Mouse (Mus musculus): ENCODE measurements around the gene Thrap3. TPM values are rescaled to one million over a fixed set of nuclear protein-coding genes. Genes with fewer than 3 reads are reported as not detected.
"Not testable (repeated sequence)": the region's sequence is repeated elsewhere in the genome, so short reads cannot be mapped to it uniquely, and the experiment has no call there.

Gene Thrap3
- polyA plus RNA-seq, 1 experiment from 2014 or later = 251 TPM

DNA sequence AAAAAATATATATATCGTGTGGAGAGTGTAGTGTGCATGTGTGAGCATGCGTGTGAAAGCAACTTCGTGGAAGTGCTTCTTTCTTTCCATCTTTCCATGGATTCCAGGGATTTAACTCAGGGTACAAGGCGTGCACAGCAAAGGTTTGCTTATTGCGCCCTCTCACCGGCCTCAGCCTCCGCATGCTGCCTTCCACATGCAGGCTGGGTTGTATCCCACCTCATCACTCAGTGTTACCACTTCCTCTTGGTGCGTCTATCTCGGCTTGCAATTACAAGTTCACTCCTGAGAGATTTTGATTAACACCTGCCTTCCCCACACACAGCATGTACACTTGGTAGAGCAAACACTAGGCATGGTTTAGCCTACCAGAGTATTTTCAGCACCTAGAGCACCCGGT is 32.6 kb upstream of the Thrap3 start:
- Histone ChIP-seq H3K4me1 (peaks cover 20% of the 10 kb centered on the region), H3K4me2 (replicated peaks) (no peak overlapping the region), H3K4me3 (no peak overlapping the region), H3K27ac (no peak overlapping the region), H3K27me3 (no peaks in the 10 kb centered on the region), H3K9me3 (no peaks in the 10 kb centered on the region), H3K36me3 (peaks cover 100% of the 10 kb centered on the region), H3K9ac (no peak overlapping the region)
- 88% methylated on average over 10 of the region's 10 CpGs for WGBS
- ATAC-seq (ENCODE audit: low FRiP score, low read depth) = no peak

DNA sequence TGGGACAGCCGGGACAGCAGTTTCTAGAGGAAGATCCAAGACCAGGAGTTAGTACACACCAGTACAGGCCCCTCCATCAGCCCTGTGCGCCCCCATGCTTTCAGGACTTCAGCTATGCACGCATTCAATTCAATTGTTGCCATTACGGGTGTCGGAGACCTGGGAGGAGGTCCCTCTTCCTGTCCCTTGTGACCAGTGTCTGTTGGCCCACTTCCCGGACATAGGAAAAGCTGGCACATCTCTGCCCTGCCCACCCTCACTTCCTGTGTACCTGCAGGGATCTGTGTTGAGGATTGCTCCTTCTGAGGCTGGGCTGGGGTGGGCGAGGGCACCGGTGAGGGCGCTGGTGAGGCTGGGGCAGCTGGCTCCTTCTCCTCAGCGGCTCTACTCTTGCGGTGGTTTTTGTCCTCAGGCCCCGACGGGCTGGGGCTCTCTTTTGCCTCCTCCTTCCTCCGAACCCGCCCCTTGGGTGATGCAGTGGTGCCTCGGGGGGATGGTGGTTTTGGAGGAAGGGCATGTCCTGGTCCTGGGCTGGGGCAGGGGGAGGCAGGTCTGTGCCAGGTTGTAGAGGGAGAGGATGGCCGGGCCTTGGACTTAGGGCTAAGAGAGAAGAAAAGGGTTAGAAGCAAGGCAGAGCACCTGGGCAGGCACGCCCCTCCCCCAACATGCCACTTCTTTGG is 32.1 kb upstream of the Thrap3 start:
- no peak for ATAC-seq (ENCODE audit: low FRiP score, low read depth)
- peaks cover 100% of the 10 kb centered on the region for H3K36me3 ChIP-seq
- no peak overlapping the region for H3K9ac ChIP-seq
- WGBS = 89% methylated on average over 18 of the region's 18 CpGs
- no peak overlapping the region for H3K4me3 ChIP-seq
- no peak overlapping the region for H3K4me2 ChIP-seq (replicated peaks)
- H3K27ac ChIP-seq = no peak overlapping the region
- no peaks in the 10 kb centered on the region for H3K27me3 ChIP-seq
- peaks cover 20% of the 10 kb centered on the region for H3K4me1 ChIP-seq
- H3K9me3 ChIP-seq = no peaks in the 10 kb centered on the region

DNA sequence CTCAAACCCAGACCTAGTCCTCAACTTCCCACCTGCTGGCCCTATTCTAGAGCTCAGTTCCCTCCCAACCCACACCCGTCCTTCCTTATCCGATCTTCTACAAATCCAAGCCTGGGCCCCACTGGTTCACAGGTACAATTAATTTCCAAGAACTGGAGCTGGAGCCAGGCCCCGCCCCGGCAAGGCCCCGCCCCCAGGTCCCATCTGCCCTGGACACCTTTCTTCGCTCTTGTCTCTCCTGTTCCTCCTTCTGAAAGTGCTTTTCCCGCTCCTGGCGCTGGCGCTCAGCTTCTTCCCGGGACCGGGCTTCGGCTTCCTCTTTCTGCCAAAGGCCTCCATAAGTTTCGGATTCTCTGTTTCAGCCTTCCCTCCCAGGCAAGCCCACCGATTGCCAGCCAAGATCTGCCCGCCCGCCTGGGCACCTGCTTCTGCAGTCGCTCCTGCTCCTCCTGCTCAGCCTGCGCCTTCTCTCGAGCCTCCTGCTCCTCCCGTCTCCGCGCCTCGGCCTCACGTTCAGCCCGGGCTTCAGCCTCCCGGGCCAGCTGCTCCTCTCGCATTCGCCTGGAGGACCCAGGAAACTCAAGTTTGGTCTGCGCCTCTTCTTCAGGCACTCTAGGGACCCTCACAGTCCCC is 31.2 kb upstream of the Thrap3 start:
- Histone ChIP-seq H3K4me2 (replicated peaks) (no peak overlapping the region), H3K9ac (no peak overlapping the region), H3K4me3 (no peak overlapping the region), H3K4me1 (peaks cover 20% of the 10 kb centered on the region), H3K27ac (no peak overlapping the region), H3K36me3 (peaks cover 92% of the 10 kb centered on the region), H3K27me3 (no peaks in the 10 kb centered on the region), H3K9me3 (no peaks in the 10 kb centered on the region)
- 90% methylated on average over 29 of the region's 29 CpGs for WGBS
- no peak for ATAC-seq (ENCODE audit: low FRiP score, low read depth)

DNA sequence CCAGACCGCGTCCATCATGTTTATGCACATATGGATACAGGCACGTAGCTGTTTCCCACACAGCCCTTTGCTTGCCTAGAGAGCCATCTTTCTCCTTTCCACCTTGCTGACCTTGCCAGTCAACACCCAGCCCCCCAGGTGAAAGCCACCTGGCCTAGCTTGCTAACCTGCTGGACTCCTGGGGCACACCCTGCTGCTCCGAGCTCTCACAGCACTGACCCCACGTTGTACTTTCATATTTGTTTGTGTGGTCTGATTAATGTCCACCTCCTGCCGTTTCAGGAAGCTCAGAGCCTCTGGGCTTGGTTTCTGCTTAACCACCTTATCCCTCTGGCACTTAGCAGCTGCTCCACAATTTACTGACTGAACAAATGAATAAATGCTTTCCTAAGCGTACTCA is 27.3 kb upstream of the Thrap3 start:
- Histone ChIP-seq H3K9ac (no peak overlapping the region), H3K27me3 (no peaks in the 10 kb centered on the region), H3K9me3 (no peaks in the 10 kb centered on the region), H3K4me2 (replicated peaks) (no peak overlapping the region), H3K36me3 (peaks cover 53% of the 10 kb centered on the region), H3K27ac (no peak overlapping the region), H3K4me1 (peaks cover 9% of the 10 kb centered on the region), H3K4me3 (no peak overlapping the region)
- 61% methylated on average over 7 of the region's 7 CpGs for WGBS
- no peak for ATAC-seq (ENCODE audit: low FRiP score, low read depth)

DNA sequence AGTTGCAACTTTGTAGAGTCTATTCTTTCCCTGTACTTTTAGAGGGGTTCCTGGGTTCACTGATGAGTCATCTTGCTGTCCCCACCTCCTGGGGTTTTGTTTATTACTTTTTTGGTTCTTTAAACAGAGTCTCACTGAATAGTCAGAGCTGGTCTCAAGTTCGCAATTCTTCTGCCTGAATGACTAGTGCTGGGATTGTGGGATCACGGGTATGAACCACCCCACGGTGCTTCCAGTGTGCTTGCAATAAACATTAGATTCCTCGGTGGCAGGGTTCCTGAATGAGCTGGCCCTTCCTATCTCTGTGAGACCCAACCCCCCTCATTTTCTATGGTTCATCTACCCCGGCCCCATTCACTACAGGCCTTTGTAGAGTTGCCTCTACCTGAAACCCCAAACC is 25.6 kb upstream of the Thrap3 start:
- H3K4me1 ChIP-seq = peaks cover 9% of the 10 kb centered on the region
- ATAC-seq (ENCODE audit: low FRiP score, low read depth) = no peak
- 33% methylated on average over 5 of the region's 5 CpGs for WGBS
- no peak overlapping the region for H3K4me2 ChIP-seq (replicated peaks)
- H3K9ac ChIP-seq = no peak overlapping the region
- no peak overlapping the region for H3K27ac ChIP-seq
- peaks cover 35% of the 10 kb centered on the region for H3K36me3 ChIP-seq
- no peaks in the 10 kb centered on the region for H3K9me3 ChIP-seq
- no peaks in the 10 kb centered on the region for H3K27me3 ChIP-seq
- H3K4me3 ChIP-seq = no peak overlapping the region

DNA sequence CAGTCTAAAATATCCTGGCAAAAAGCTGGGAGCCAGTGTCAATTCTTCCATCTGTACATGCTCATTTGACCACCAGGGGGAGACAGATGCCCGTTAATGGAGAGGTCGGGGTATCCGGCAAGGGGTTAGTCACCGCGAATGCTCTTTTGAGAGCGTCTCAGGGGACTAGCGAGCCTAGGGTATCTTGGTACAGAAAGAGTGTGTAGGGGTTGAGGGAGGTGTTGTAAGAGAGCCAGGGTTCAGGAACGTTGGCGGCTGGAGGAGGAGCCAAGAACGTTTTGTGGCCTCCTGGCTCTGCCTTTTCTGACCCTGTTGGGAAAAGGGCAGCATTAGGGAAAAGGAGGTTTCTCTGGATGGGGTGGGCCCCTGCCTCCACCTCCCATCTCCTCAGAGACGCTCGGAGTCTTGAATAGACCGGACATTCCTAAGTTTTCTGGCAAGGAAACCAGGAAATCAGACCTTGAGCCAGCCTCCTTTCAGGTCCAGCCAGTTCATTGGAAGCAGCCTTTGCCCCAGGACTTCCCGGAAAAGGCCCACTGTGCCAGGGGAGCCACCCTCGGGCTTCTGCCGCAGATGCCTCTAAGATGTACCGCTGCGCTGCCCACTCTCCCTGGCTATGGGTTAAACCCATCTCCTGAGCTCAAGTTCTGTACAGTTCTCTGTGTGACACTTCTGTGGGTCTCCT is 24.7 kb upstream of the Thrap3 start:
- peak; percentile 78 for ATAC-seq (ENCODE audit: low FRiP score, low read depth)
- peaks cover 9% of the 10 kb centered on the region for H3K4me1 ChIP-seq
- H3K27me3 ChIP-seq = no peaks in the 10 kb centered on the region
- WGBS = 6% methylated on average over 18 of the region's 18 CpGs
- peak overlapping the region; percentile 36 for H3K4me3 ChIP-seq
- peaks cover 26% of the 10 kb centered on the region for H3K36me3 ChIP-seq
- H3K9me3 ChIP-seq = no peaks in the 10 kb centered on the region
- H3K4me2 ChIP-seq (replicated peaks) = peak overlapping the region; percentile 62
- H3K9ac ChIP-seq = peak overlapping the region; percentile 51
- peak overlapping the region; percentile 58; the same call in 1 of the 2 replicates for H3K27ac ChIP-seq

DNA sequence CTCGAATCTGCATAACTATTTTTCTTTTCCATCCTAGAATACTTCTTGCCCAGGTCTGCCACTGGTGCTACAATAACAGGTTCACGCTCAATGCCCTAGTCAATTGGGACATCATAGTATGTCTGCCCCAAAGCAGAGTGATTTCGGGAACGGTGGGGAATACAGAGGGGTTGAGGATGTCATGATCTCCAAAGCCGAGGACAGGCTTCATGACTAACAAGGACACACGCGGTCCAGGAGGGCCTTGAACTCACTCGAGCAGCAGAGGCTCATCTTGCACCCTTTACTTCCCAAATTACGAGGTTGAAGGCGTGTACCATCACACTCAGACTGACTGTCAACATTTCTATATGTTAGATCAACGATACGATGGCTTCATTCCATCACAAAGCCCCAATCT is 24.1 kb upstream of the Thrap3 start:
- Histone ChIP-seq H3K9ac (no peak overlapping the region; the same call in 1 of the 2 replicates), H3K27me3 (no peaks in the 10 kb centered on the region), H3K4me2 (replicated peaks) (peak overlapping the region; percentile 62; the same call in 1 of the 2 replicates), H3K27ac (no peak overlapping the region), H3K4me3 (0 out of 2 replicates have a peak overlapping the region, but pooled peaks have one; percentile 36), H3K4me1 (peaks cover 9% of the 10 kb centered on the region), H3K9me3 (no peaks in the 10 kb centered on the region), H3K36me3 (peaks cover 20% of the 10 kb centered on the region)
- no peak for ATAC-seq (ENCODE audit: low FRiP score, low read depth)
- 54% methylated on average over 12 of the region's 12 CpGs for WGBS

DNA sequence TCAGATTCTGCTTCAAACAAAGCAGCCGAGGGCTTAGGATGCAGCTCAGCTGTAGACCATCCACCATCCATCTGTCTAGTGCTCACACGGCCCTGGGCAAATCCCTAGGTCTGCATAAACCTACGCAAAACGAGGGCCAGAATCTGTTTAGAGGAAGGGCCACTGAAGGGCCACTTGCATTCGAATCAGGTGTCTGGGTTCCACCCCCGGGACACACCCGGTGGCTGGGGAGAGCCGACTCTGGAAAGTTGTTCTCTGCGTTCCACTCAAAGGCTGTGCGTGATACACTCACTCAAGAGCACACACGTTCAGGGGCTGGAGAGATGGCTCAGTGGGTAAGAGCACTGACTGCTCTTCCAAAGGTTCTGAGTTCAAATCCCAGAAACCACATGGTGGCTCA is 20.1 kb upstream of the Thrap3 start:
- no peaks in the 10 kb centered on the region for H3K36me3 ChIP-seq
- WGBS = 80% methylated on average over 11 of the region's 11 CpGs
- no peak for ATAC-seq (ENCODE audit: low FRiP score, low read depth)
- peaks cover 6% of the 10 kb centered on the region for H3K4me1 ChIP-seq
- H3K9me3 ChIP-seq = no peaks in the 10 kb centered on the region
- no peak overlapping the region for H3K27ac ChIP-seq
- no peak overlapping the region for H3K4me3 ChIP-seq
- H3K27me3 ChIP-seq = no peaks in the 10 kb centered on the region
- no peak overlapping the region for H3K4me2 ChIP-seq (replicated peaks)
- H3K9ac ChIP-seq = no peak overlapping the region

DNA sequence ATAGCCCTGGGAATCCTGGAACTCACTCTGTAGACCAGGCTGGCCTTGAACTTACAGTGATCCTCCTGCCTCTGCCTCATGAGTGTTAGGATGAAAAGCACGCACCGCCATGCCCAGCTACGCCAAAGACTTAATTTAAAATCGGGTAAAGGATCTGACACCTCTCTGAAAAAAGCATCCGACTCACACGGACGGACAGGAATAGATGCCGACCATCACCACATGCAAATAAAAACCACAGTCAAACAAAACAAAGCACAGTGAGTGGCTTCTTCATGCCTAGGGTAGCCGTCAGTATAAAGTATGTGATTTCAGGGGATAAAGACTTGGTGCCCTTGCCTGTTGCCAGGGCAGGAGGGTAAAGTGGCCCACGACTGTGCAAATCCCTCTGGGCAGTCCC is 17.5 kb upstream of the Thrap3 start:
- 93% methylated on average over 10 of the region's 10 CpGs for WGBS
- H3K4me1 ChIP-seq = no peaks in the 10 kb centered on the region
- no peak overlapping the region for H3K27ac ChIP-seq
- H3K4me2 ChIP-seq (replicated peaks) = no peak overlapping the region
- H3K36me3 ChIP-seq = no peaks in the 10 kb centered on the region
- no peaks in the 10 kb centered on the region for H3K9me3 ChIP-seq
- no peaks in the 10 kb centered on the region for H3K27me3 ChIP-seq
- H3K4me3 ChIP-seq = no peak overlapping the region
- ATAC-seq (ENCODE audit: low FRiP score, low read depth) = no peak
- no peak overlapping the region for H3K9ac ChIP-seq

DNA sequence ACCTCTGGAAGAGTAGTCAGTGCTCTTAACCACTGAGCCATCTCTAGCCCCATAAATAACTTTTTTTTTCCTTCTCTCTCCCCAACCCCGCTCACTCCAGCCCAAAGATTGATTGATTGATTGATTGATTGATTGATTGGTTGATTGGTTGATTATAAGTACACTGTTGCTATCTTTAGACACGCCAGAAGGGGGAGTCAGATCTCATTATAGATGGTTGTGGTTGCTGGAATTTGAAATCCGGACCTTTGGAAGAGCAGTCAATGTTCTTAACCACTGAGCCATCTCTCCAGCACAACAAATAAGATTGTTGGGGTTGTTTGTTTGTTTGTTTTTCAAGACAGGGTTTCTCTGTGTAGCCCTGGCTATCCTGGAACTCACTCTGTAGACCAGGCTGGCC is 17.0 kb upstream of the Thrap3 start:
- not testable (repeated sequence) for H3K4me2 ChIP-seq (replicated peaks); H3K27me3 ChIP-seq; H3K27ac ChIP-seq; H3K36me3 ChIP-seq; H3K4me3 ChIP-seq; ATAC-seq (ENCODE audit: low FRiP score, low read depth); H3K9ac ChIP-seq; H3K9me3 ChIP-seq; H3K4me1 ChIP-seq
- 59% methylated on average over 3 of the region's 3 CpGs for WGBS

DNA sequence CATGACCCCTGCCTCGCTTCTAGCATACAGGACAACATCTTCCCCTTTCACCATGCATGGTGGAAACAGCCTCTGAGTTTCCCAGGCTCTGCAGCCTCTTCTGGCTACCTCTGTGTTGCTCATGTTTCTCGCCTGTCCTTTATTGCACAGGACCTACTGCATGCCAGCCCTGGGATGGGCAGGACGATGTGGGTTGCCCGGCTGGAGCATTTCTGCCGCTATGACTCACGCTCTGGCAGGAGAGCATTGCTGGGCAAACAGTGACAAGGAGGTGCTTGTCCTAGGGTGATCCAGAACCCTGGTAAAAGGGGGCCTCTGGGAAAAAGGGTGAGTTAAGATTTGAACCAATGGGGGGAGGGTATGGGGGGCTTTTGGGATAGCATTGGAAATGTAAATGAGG is 15.2 kb upstream of the Thrap3 start:
- H3K9me3 ChIP-seq = no peaks in the 10 kb centered on the region
- no peak for ATAC-seq (ENCODE audit: low FRiP score, low read depth)
- no peaks in the 10 kb centered on the region for H3K4me1 ChIP-seq
- H3K4me2 ChIP-seq (replicated peaks) = no peak overlapping the region
- 82% methylated on average over 6 of the region's 6 CpGs for WGBS
- H3K27ac ChIP-seq = no peak overlapping the region
- H3K9ac ChIP-seq = no peak overlapping the region
- no peaks in the 10 kb centered on the region for H3K27me3 ChIP-seq
- no peak overlapping the region for H3K4me3 ChIP-seq
- H3K36me3 ChIP-seq = no peaks in the 10 kb centered on the region

DNA sequence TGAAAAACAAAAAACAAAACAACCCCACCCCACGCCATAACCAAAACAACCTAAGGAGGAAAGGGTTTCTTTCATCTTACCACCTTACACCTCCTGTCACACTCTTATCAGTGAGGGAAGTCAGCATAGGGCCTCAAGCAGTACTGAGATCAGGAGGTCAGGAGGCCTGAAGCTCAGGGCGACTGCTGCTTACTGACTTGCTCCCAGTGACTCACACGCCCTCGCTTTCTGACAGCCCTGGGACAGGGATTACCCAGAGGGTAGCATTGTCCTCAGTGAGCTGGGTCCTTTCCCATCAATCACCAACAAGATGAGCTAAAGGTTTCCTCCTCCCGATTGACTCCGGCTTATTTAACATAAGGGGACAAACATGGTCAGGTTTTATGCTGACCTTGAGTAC is 4.5 kb upstream of the Thrap3 start:
- Histone ChIP-seq H3K27ac (no peak overlapping the region), H3K4me1 (peaks cover 18% of the 10 kb centered on the region), H3K9me3 (no peaks in the 10 kb centered on the region), H3K27me3 (no peaks in the 10 kb centered on the region), H3K4me2 (replicated peaks) (no peak overlapping the region), H3K36me3 (no peaks in the 10 kb centered on the region), H3K4me3 (no peak overlapping the region), H3K9ac (no peak overlapping the region)
- ATAC-seq (ENCODE audit: low FRiP score, low read depth) = no peak
- WGBS = 58% methylated on average over 6 of the region's 6 CpGs
